Mouse (Mus musculus): ENCODE measurements around the gene Sema3e. TPM values are rescaled to one million over a fixed set of nuclear protein-coding genes. Genes with fewer than 3 reads are reported as not detected.

Gene Sema3e
- polyA plus RNA-seq, 1 experiment from 2014 or later, result 0.42 TPM

- H3K27ac ChIP-seq (ENCODE audit: low read length), result no peak overlapping the region
- no peaks in the 10 kb centered on the region for H3K27me3 ChIP-seq (ENCODE audit: control insufficient read depth, insufficient read depth, low read length)
- 71% methylated on average over 1 of the region's 1 CpGs for WGBS
- ATAC-seq (replicated peaks; ENCODE audit: extremely low read depth, insufficient read depth, low FRiP score), result no peak
- no peak overlapping the region for H3K9ac ChIP-seq (ENCODE audit: low read length)
- H3K4me2 ChIP-seq (ENCODE audit: low read depth, low read length), result no peak overlapping the region
- H3K4me3 ChIP-seq (ENCODE audit: low read length), result no peak overlapping the region
- H3K9me3 ChIP-seq (replicated peaks; ENCODE audit: control insufficient read depth, low read length), result no peaks in the 10 kb centered on the region
- H3K36me3 ChIP-seq (ENCODE audit: control insufficient read depth, insufficient read depth), result no peaks in the 10 kb centered on the region
- H3K4me1 ChIP-seq (ENCODE audit: control insufficient read depth, insufficient read depth, low read length), result no peaks in the 10 kb centered on the region
Observed at GRCm38 (mm10) chr5:14096196-14096595, 71.1 kb downstream of the Sema3e start.

- no peaks in the 10 kb centered on the region for H3K4me1 ChIP-seq (ENCODE audit: control insufficient read depth, insufficient read depth, low read length)
- no peak overlapping the region for H3K4me2 ChIP-seq (ENCODE audit: low read depth, low read length)
- 76% methylated on average over 3 of the region's 3 CpGs for WGBS
- H3K9ac ChIP-seq (ENCODE audit: low read length), result no peak overlapping the region
- no peaks in the 10 kb centered on the region for H3K36me3 ChIP-seq (ENCODE audit: control insufficient read depth, insufficient read depth)
- no peaks in the 10 kb centered on the region for H3K9me3 ChIP-seq (replicated peaks; ENCODE audit: control insufficient read depth, low read length)
- no peak overlapping the region for H3K4me3 ChIP-seq (ENCODE audit: low read length)
- no peak overlapping the region for H3K27ac ChIP-seq (ENCODE audit: low read length)
- no peaks in the 10 kb centered on the region for H3K27me3 ChIP-seq (ENCODE audit: control insufficient read depth, insufficient read depth, low read length)
- no peak for ATAC-seq (replicated peaks; ENCODE audit: extremely low read depth, insufficient read depth, low FRiP score)
Observed at GRCm38 (mm10) chr5:14098677-14099076, 73.6 kb downstream of the Sema3e start.

GRCm38 (mm10) chr5:14107365-14107764 is 82.3 kb downstream of the Sema3e start:
- H3K9ac ChIP-seq (ENCODE audit: low read length), result no peak overlapping the region
- no peaks in the 10 kb centered on the region for H3K4me1 ChIP-seq (ENCODE audit: control insufficient read depth, insufficient read depth, low read length)
- H3K4me3 ChIP-seq (ENCODE audit: low read length), result no peak overlapping the region
- H3K27me3 ChIP-seq (ENCODE audit: control insufficient read depth, insufficient read depth, low read length), result no peaks in the 10 kb centered on the region
- no peaks in the 10 kb centered on the region for H3K36me3 ChIP-seq (ENCODE audit: control insufficient read depth, insufficient read depth)
- H3K27ac ChIP-seq (ENCODE audit: low read length), result no peak overlapping the region
- 44% methylated on average over 4 of the region's 4 CpGs for WGBS
- H3K4me2 ChIP-seq (ENCODE audit: low read depth, low read length), result no peak overlapping the region
- no peak for ATAC-seq (replicated peaks; ENCODE audit: extremely low read depth, insufficient read depth, low FRiP score)
- H3K9me3 ChIP-seq (replicated peaks; ENCODE audit: control insufficient read depth, low read length), result no peaks in the 10 kb centered on the region

- no peaks in the 10 kb centered on the region for H3K27me3 ChIP-seq (ENCODE audit: control insufficient read depth, insufficient read depth, low read length)
- H3K4me1 ChIP-seq (ENCODE audit: control insufficient read depth, insufficient read depth, low read length), result no peaks in the 10 kb centered on the region
- no peak overlapping the region for H3K27ac ChIP-seq (ENCODE audit: low read length)
- H3K4me3 ChIP-seq (ENCODE audit: low read length), result no peak overlapping the region
- no peaks in the 10 kb centered on the region for H3K9me3 ChIP-seq (replicated peaks; ENCODE audit: control insufficient read depth, low read length)
- H3K9ac ChIP-seq (ENCODE audit: low read length), result no peak overlapping the region
- H3K36me3 ChIP-seq (ENCODE audit: control insufficient read depth, insufficient read depth), result no peaks in the 10 kb centered on the region
- WGBS, result 76% methylated on average over 4 of the region's 4 CpGs
- ATAC-seq (replicated peaks; ENCODE audit: extremely low read depth, insufficient read depth, low FRiP score), result no peak
- no peak overlapping the region for H3K4me2 ChIP-seq (ENCODE audit: low read depth, low read length)
Observed at GRCm38 (mm10) chr5:14109001-14109400, 83.9 kb downstream of the Sema3e start.

- H3K36me3 ChIP-seq (ENCODE audit: control insufficient read depth, insufficient read depth), result no peaks in the 10 kb centered on the region
- H3K4me1 ChIP-seq (ENCODE audit: control insufficient read depth, insufficient read depth, low read length), result no peaks in the 10 kb centered on the region
- H3K4me2 ChIP-seq (ENCODE audit: low read depth, low read length), result no peak overlapping the region
- no peak overlapping the region for H3K4me3 ChIP-seq (ENCODE audit: low read length)
- no peak overlapping the region for H3K27ac ChIP-seq (ENCODE audit: low read length)
- H3K27me3 ChIP-seq (ENCODE audit: control insufficient read depth, insufficient read depth, low read length), result no peaks in the 10 kb centered on the region
- H3K9ac ChIP-seq (ENCODE audit: low read length), result no peak overlapping the region
- no peak for ATAC-seq (replicated peaks; ENCODE audit: extremely low read depth, insufficient read depth, low FRiP score)
- H3K9me3 ChIP-seq (replicated peaks; ENCODE audit: control insufficient read depth, low read length), result no peaks in the 10 kb centered on the region
- WGBS, result 59% methylated on average over 4 of the region's 4 CpGs
Observed at GRCm38 (mm10) chr5:14111401-14111800, 86.3 kb downstream of the Sema3e start.

GRCm38 (mm10) chr5:14121902-14122301 is 96.8 kb downstream of the Sema3e start:
- no peak overlapping the region for H3K9ac ChIP-seq (ENCODE audit: low read length)
- H3K4me1 ChIP-seq (ENCODE audit: control insufficient read depth, insufficient read depth, low read length), result no peaks in the 10 kb centered on the region
- 73% methylated on average over 5 of the region's 5 CpGs for WGBS
- H3K36me3 ChIP-seq (ENCODE audit: control insufficient read depth, insufficient read depth), result no peaks in the 10 kb centered on the region
- no peak overlapping the region for H3K27ac ChIP-seq (ENCODE audit: low read length)
- H3K9me3 ChIP-seq (replicated peaks; ENCODE audit: control insufficient read depth, low read length), result no peaks in the 10 kb centered on the region
- no peak overlapping the region for H3K4me3 ChIP-seq (ENCODE audit: low read length)
- ATAC-seq (replicated peaks; ENCODE audit: extremely low read depth, insufficient read depth, low FRiP score), result no peak
- H3K27me3 ChIP-seq (ENCODE audit: control insufficient read depth, insufficient read depth, low read length), result no peaks in the 10 kb centered on the region
- no peak overlapping the region for H3K4me2 ChIP-seq (ENCODE audit: low read depth, low read length)

- Histone ChIP-seq H3K27ac (ENCODE audit: low read length) (no peak overlapping the region), H3K4me3 (ENCODE audit: low read length) (no peak overlapping the region), H3K4me2 (ENCODE audit: low read depth, low read length) (no peak overlapping the region), H3K9me3 (replicated peaks; ENCODE audit: control insufficient read depth, low read length) (no peaks in the 10 kb centered on the region), H3K4me1 (ENCODE audit: control insufficient read depth, insufficient read depth, low read length) (no peaks in the 10 kb centered on the region), H3K9ac (ENCODE audit: low read length) (no peak overlapping the region), H3K36me3 (ENCODE audit: control insufficient read depth, insufficient read depth) (no peaks in the 10 kb centered on the region), H3K27me3 (ENCODE audit: control insufficient read depth, insufficient read depth, low read length) (no peaks in the 10 kb centered on the region)
- 39% methylated on average over 1 of the region's 1 CpGs for WGBS
- ATAC-seq (replicated peaks; ENCODE audit: extremely low read depth, insufficient read depth, low FRiP score), result no peak
Observed at GRCm38 (mm10) chr5:14126591-14126990, 101.5 kb downstream of the Sema3e start.

GRCm38 (mm10) chr5:14135929-14136328 is 110.9 kb downstream of the Sema3e start:
- WGBS, result 74% methylated on average over 8 of the region's 8 CpGs
- no peak overlapping the region for H3K27ac ChIP-seq (ENCODE audit: low read length)

GRCm38 (mm10) chr5:14138725-14139124 is 113.6 kb downstream of the Sema3e start:
- no peaks in the 10 kb centered on the region for H3K4me1 ChIP-seq (ENCODE audit: control insufficient read depth, insufficient read depth, low read length)
- H3K9ac ChIP-seq (ENCODE audit: low read length), result no peak overlapping the region
- H3K4me3 ChIP-seq (ENCODE audit: low read length), result no peak overlapping the region
- H3K27me3 ChIP-seq (ENCODE audit: control insufficient read depth, insufficient read depth, low read length), result no peaks in the 10 kb centered on the region
- WGBS, result 83% methylated on average over 1 of the region's 1 CpGs
- H3K4me2 ChIP-seq (ENCODE audit: low read depth, low read length), result no peak overlapping the region
- no peak overlapping the region for H3K27ac ChIP-seq (ENCODE audit: low read length)
- H3K9me3 ChIP-seq (replicated peaks; ENCODE audit: control insufficient read depth, low read length), result no peaks in the 10 kb centered on the region
- H3K36me3 ChIP-seq (ENCODE audit: control insufficient read depth, insufficient read depth), result no peaks in the 10 kb centered on the region
- no peak for ATAC-seq (replicated peaks; ENCODE audit: extremely low read depth, insufficient read depth, low FRiP score)

More at GRCm38 (mm10) chr5:14135929-14136328, 110.9 kb downstream of the Sema3e start:
- ATAC-seq (replicated peaks; ENCODE audit: extremely low read depth, insufficient read depth, low FRiP score), result no peak
- H3K4me1 ChIP-seq (ENCODE audit: control insufficient read depth, insufficient read depth, low read length), result no peaks in the 10 kb centered on the region
- H3K27me3 ChIP-seq (ENCODE audit: control insufficient read depth, insufficient read depth, low read length), result no peaks in the 10 kb centered on the region
- no peak overlapping the region for H3K4me3 ChIP-seq (ENCODE audit: low read length)
- no peaks in the 10 kb centered on the region for H3K9me3 ChIP-seq (replicated peaks; ENCODE audit: control insufficient read depth, low read length)
- no peaks in the 10 kb centered on the region for H3K36me3 ChIP-seq (ENCODE audit: control insufficient read depth, insufficient read depth)
- no peak overlapping the region for H3K9ac ChIP-seq (ENCODE audit: low read length)
- H3K4me2 ChIP-seq (ENCODE audit: low read depth, low read length), result no peak overlapping the region

- H3K9me3 ChIP-seq (replicated peaks; ENCODE audit: control insufficient read depth, low read length), result no peaks in the 10 kb centered on the region
- no peak overlapping the region for H3K27ac ChIP-seq (ENCODE audit: low read length)
- H3K36me3 ChIP-seq (ENCODE audit: control insufficient read depth, insufficient read depth), result no peaks in the 10 kb centered on the region
- 65% methylated on average over 5 of the region's 5 CpGs for WGBS
- H3K4me2 ChIP-seq (ENCODE audit: low read depth, low read length), result no peak overlapping the region
- no peaks in the 10 kb centered on the region for H3K27me3 ChIP-seq (ENCODE audit: control insufficient read depth, insufficient read depth, low read length)
- no peak overlapping the region for H3K4me3 ChIP-seq (ENCODE audit: low read length)
- no peak for ATAC-seq (replicated peaks; ENCODE audit: extremely low read depth, insufficient read depth, low FRiP score)
- no peaks in the 10 kb centered on the region for H3K4me1 ChIP-seq (ENCODE audit: control insufficient read depth, insufficient read depth, low read length)
- H3K9ac ChIP-seq (ENCODE audit: low read length), result no peak overlapping the region
Observed at GRCm38 (mm10) chr5:14162579-14162978, 137.5 kb downstream of the Sema3e start.

Measured in heart, embryonic 16.5 days (tissue).